Mouse (Mus musculus) CH12.LX (cell line): ENCODE results near the gene Tbr1. TPM values are rescaled to one million over a fixed set of nuclear protein-coding genes. Genes with fewer than 3 reads are reported as not detected.

Experiments
- DNase-seq: peaks from one replicate; pipeline ENCODE4 v3.0.0-alpha.2; 2013; ENCODE audit errors: extremely low read depth
- H3K27ac ChIP-seq: 2 replicates; pipeline ENCODE4 v1.5.1; 2012; ENCODE audit warnings: low read depth, mild to moderate bottlenecking, control low read depth, moderate library complexity; ENCODE audit not compliant: insufficient read depth
- H3K27me3 ChIP-seq: replicated peaks from 2 replicates; pipeline ENCODE3; 2012; ENCODE audit warnings: inconsistent platforms
- H3K36me3 ChIP-seq, 2 experiments: replicated peaks in 1 of 2; 2 replicates each; pipeline versions ENCODE3 to v1.6.1; 2012; ENCODE audit warnings: inconsistent platforms in 1 of 2, low read length in 1 of 2, mild to moderate bottlenecking in 1 of 2, mixed read lengths in 1 of 2, moderate library complexity in 1 of 2; ENCODE audit not compliant: control insufficient read depth in 1 of 2, insufficient read depth in 1 of 2
- H3K4me1 ChIP-seq, 2 experiments: 2 replicates each; pipeline ENCODE4 v1.6.1; 2012; ENCODE audit warnings: inconsistent platforms in 1 of 2, moderate library complexity in 1 of 2; ENCODE audit not compliant: insufficient read depth in 2 of 2, control insufficient read depth in 1 of 2
- H3K4me2 ChIP-seq: 2 replicates; pipeline ENCODE4 v1.6.1; 2012; ENCODE audit warnings: low read depth, mild to moderate bottlenecking, control low read depth; ENCODE audit not compliant: poor library complexity, insufficient read depth, severe bottlenecking
- H3K4me3 ChIP-seq, 3 experiments: fragments of 150-350 bp in 1 of 3; sonication (generic) in 1 of 3; replicated peaks in 1 of 3; 2 replicates each; pipeline versions ENCODE3 to v1.5.1; 2011 to 2012; ENCODE audit warnings: low read depth in 2 of 3, low read length in 2 of 3, mild to moderate bottlenecking in 2 of 3, moderate library complexity in 2 of 3, control low read depth in 1 of 3, improper control_type of control experiment in 1 of 3, inconsistent platforms in 1 of 3, mixed read lengths in 1 of 3; ENCODE audit not compliant: poor library complexity in 1 of 3
- H3K79me2 ChIP-seq: replicated peaks from 2 replicates; pipeline ENCODE4 v1.6.1; 2012; ENCODE audit warnings: mild to moderate bottlenecking, moderate library complexity; ENCODE audit not compliant: control insufficient read depth, poor library complexity, insufficient read depth, severe bottlenecking; ENCODE audit errors: extremely low read depth
- H3K9ac ChIP-seq: 2 replicates; pipeline ENCODE4 v1.6.1; 2012; ENCODE audit warnings: low read depth, mild to moderate bottlenecking, control low read depth, moderate library complexity; ENCODE audit not compliant: insufficient read depth
- H3K9me3 ChIP-seq: replicated peaks from 2 replicates; pipeline ENCODE3; 2012; ENCODE audit warnings: low read length, inconsistent platforms, mixed read lengths
- BHLHE40 ChIP-seq: IDR thresholded peaks from 2 replicates; pipeline ENCODE4 v1.6.1; 2011; ENCODE audit warnings: mild to moderate bottlenecking, low read depth, low read length, improper control_type of control experiment
- CTCF ChIP-seq, 2 experiments: IDR thresholded peaks in 1 of 2; conservative IDR thresholded peaks in 1 of 2; 2 replicates each; pipeline ENCODE4 v1.5.1; 2011 to 2012; ENCODE audit warnings: low read depth in 2 of 2, low read length in 2 of 2, improper control_type of control experiment in 1 of 2, inconsistent platforms in 1 of 2, mild to moderate bottlenecking in 1 of 2, moderate library complexity in 1 of 2
- ELF1 ChIP-seq: IDR thresholded peaks from 2 replicates; pipeline ENCODE4 v1.6.1; 2014; ENCODE audit warnings: low read depth, mild to moderate bottlenecking, inconsistent platforms, low read length, improper control_type of control experiment
- EP300 ChIP-seq: IDR thresholded peaks from 2 replicates; pipeline ENCODE4 v1.6.1; 2011; ENCODE audit warnings: low read length, improper control_type of control experiment
- ETS1 ChIP-seq: conservative IDR thresholded peaks from 2 replicates; pipeline ENCODE4 v1.6.1; 2012; ENCODE audit warnings: low read depth, mild to moderate bottlenecking, inconsistent platforms, low read length, improper control_type of control experiment, moderate library complexity
- JUN ChIP-seq: IDR thresholded peaks from 2 replicates; pipeline ENCODE4 v1.6.1; 2011; ENCODE audit warnings: low read depth, mild to moderate bottlenecking, low read length, improper control_type of control experiment, moderate library complexity; ENCODE audit not compliant: insufficient read depth
- MAZ ChIP-seq: IDR thresholded peaks from 2 replicates; pipeline ENCODE4 v1.6.1; 2012; ENCODE audit warnings: low read depth, mild to moderate bottlenecking, inconsistent platforms, low read length, improper control_type of control experiment, moderate library complexity
- NELFE ChIP-seq: IDR thresholded peaks from 2 replicates; pipeline ENCODE4 v1.6.1; 2011; ENCODE audit warnings: low read depth, low read length, improper control_type of control experiment
- SIN3A ChIP-seq: IDR thresholded peaks from 2 replicates; pipeline ENCODE4 v1.6.1; 2012; ENCODE audit warnings: low read length, improper control_type of control experiment, inconsistent platforms
- TBP ChIP-seq: conservative IDR thresholded peaks from 2 replicates; pipeline ENCODE4 v1.6.1; 2011; ENCODE audit warnings: low read depth, low read length, improper control_type of control experiment
- TCF12 ChIP-seq: IDR thresholded peaks from 2 replicates; pipeline ENCODE4 v1.6.1; 2014; ENCODE audit warnings: low read depth, mild to moderate bottlenecking, inconsistent platforms, low read length, improper control_type of control experiment
- USF1 ChIP-seq: IDR thresholded peaks from 2 replicates; pipeline ENCODE4 v1.6.1; 2014; ENCODE audit warnings: low read depth, mild to moderate bottlenecking, inconsistent platforms, low read length, improper control_type of control experiment
- USF2 ChIP-seq: conservative IDR thresholded peaks from 2 replicates; pipeline ENCODE4 v1.6.1; 2011; ENCODE audit warnings: low read depth, low read length, improper control_type of control experiment
- dilution Hi-C: fragments of 300-500 bp; cut with MboI; formaldehyde crosslinking; loops from 2 replicates; pipeline ENCODE4 v1.14.3; 2020; ENCODE audit warnings: low sequenced_read_pairs; ENCODE audit not compliant: extremely low pct_unique_long_range_greater_than_20kb, extremely low pct_ligation_motif_present
- in situ Hi-C: fragments of 300-500 bp; cut with MboI; formaldehyde crosslinking; loops from 3 replicates; pipeline ENCODE4 v1.14.3; 2019; ENCODE audit warnings: low sequenced_read_pairs, low pct_ligation_motif_present, low pct_unique_long_range_greater_than_20kb, mixed read lengths
- polyA plus RNA-seq: library from polyadenylated mRNA; unstranded; fragments of >175 nt; gene quantifications from 2 replicates; pipeline ENCODE4 v1.2.1, GENCODE M21; 2012; ENCODE audit warnings: low read depth; ENCODE audit not compliant: insufficient read length
- total RNA-seq, 2 experiments: library from RNA; depleted of rRNA; stranded (reverse); fragments of 300-350 nt in 1 of 2; fragments of >200 nt in 1 of 2; gene quantifications; 2 replicates each; pipeline ENCODE4 v1.2.3; 2012 to 2014

The Tbr1 gene
- 0.25 and 0.34 TPM in 2 replicates for total RNA-seq (2012; rRNA removed)
- 0.05 TPM in 1 of 2 replicates, not detected in the other for total RNA-seq (2014; rRNA removed)
- polyA plus RNA-seq: 0.10 and 0.20 TPM in 2 replicates

DNA sequence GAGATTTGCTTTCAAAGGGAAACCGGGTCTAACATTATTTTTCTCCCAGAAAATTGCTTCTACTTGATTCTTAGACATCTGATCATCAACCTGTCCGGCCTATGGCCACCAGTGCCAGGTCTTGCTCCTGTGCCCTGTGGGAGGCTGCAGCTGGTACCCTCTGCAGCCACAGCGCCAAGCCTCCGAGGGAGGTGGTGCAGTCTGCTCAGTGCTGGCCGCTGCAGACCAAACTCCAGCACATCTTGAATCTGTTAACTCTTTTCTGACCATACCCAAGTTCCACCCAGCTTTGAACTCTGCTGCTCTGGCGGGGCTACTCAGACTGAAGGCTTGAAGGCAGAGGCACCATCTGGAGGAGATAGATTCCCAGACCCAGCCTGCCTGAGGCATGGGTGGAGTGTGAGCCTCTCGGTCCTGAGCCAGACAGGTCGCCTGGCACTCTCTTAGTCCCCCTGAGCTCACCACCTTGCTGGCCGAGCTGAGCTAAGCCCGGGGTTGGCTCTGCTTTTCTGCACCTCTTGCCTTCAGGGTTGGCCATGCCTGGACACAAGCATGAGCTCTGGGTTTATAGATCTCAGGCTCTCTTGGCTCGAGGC, at the start of gene Tbr1:
Tbr1 (plus strand) TSS at position 275 of the 596 bp plus-strand sequence.
- in situ Hi-C loops: no loop called here
- H3K27me3 ChIP-seq: no peaks in the 10 kb centered on the region
- no peaks in the 10 kb centered on the region for H3K79me2 ChIP-seq
- no peak within 1 kb of the TSS for H3K4me3 ChIP-seq
- peaks cover 7 to 30% of the 10 kb centered on the region in 2 experiments for H3K36me3 ChIP-seq
- peaks cover 9% of the 10 kb centered on the region for H3K9me3 ChIP-seq
- TF ChIP-seq BHLHE40 (no peak), USF2 (no peak), JUN (no peak), ELF1 (no peak), USF1 (no peak)
- TF ChIP-seq, all 38 proteins: peak for 0
- dilution Hi-C loops: no loop called here
- Histone ChIP-seq H3K4me2 (no peak within 1 kb of the TSS), H3K27ac (no peak within 1 kb of the TSS), H3K9ac (no peak within 1 kb of the TSS), H3K4me1 (no peaks in the 10 kb centered on the region)
- DNase-seq: no peak

DNA sequence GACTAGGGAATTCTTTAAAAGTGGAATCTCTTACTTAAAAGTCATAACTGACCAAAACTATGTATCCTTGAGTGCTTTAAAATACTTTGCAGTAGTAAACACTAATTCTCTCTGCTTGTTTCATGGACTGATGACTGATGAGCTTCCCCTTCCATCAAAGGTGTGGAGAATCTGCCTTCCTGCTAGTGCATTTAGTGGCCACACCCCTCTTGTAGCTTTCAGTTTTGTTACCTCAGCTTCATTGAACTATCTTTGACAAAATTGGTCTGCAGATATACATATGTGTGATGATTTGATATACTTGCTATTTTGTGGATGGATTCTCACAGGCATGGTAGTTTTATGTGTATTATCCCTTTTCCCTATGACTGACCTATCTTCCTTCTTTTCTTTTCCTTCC, 47.7 kb upstream of the Tbr1 start:
- Histone ChIP-seq H3K4me2 (no peak overlapping the region), H3K27ac (no peak overlapping the region), H3K4me1 (peaks cover 0 to 12% of the 10 kb centered on the region in 2 experiments; a peak in 2 of 4 replicates), H3K27me3 (no peaks in the 10 kb centered on the region), H3K4me3 (no peak overlapping the region), H3K79me2 (peaks cover 11% of the 10 kb centered on the region; the same call in 1 of the 2 replicates), H3K9me3 (no peaks in the 10 kb centered on the region), H3K36me3 (peaks cover 1 to 19% of the 10 kb centered on the region in 2 experiments), H3K9ac (no peak overlapping the region)
- DNase-seq: no peak
- in situ Hi-C loops (no loop called here), dilution Hi-C loops (no loop called here)
- no peak for TF ChIP-seq ETS1

DNA sequence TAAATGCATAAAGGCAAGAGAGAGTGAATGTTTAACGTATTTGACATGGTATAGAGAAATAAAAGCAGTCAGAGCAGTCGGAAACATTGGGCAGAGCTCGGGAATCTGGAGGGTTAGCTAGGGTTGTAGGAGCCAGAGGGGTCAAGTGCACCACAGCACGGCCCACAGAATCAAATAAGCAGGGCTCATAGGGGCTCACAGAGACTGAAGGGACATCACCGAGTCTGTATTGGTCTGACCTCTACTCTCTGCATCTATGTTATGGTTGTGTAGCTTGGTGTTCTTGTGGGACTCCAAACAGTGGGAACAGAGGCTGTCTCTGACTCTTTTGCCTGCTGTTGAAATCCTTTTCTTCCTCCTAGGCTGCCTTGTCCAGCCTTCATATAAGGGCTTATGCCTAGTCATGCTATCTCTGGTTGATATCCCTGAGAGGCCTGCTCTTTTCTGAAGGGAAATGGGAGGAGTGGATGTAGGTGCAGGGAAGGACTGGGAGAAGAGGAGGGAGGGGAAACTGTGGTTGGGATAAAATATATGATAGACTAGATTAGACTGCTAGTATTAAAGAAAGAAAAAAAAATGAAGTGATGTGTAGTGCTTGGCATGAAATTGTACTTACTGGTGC, 43.4 kb upstream of the Tbr1 start:
- no peak overlapping the region for H3K27ac ChIP-seq
- in situ Hi-C loops (no loop called here), dilution Hi-C loops (no loop called here)
- peaks cover 12% of the 10 kb centered on the region; the same call in 1 of the 2 replicates for H3K79me2 ChIP-seq
- no peak for DNase-seq
- H3K9me3 ChIP-seq: no peaks in the 10 kb centered on the region
- H3K4me1 ChIP-seq: peaks cover 0 to 12% of the 10 kb centered on the region in 2 experiments; a peak in 2 of 4 replicates
- peaks cover 5 to 43% of the 10 kb centered on the region in 2 experiments for H3K36me3 ChIP-seq
- no peak overlapping the region for H3K4me3 ChIP-seq
- H3K27me3 ChIP-seq: no peaks in the 10 kb centered on the region
- H3K4me2 ChIP-seq: no peak overlapping the region
- TF ChIP-seq SIN3A (no peak), CTCF (conservative IDR thresholded peaks at IDR 0.05 in 1 of 2, IDR thresholded peaks at IDR 0.05 in 1 of 2; ENCODE audit: low read depth in 2 of 2, low read length in 2 of 2) (no peak), EP300 (no peak), TBP (no peak), NELFE (no peak), TCF12 (no peak), MAZ (no peak)
- TF ChIP-seq, all 38 proteins: peak for 0
- H3K9ac ChIP-seq: no peak overlapping the region
